Mouse (Mus musculus) kidney, postnatal 0 days (tissue): ENCODE data around the gene Cdh13. TPM values are rescaled to one million over a fixed set of nuclear protein-coding genes. Genes with fewer than 3 reads are reported as not detected.

Experiments used
- ATAC-seq: fragments of 200-750 bp; cut with Nextera tagmentation; replicated peaks from 2 replicates; pipeline ENCODE4 v1.8.0; 2017; ENCODE audit warnings: low read depth, moderate number of reproducible peaks, moderate TSS enrichment, moderate library complexity; ENCODE audit not compliant: low FRiP score
- DNase-seq: peaks from one replicate; pipeline ENCODE4 v3.0.0-alpha.2; 2016; ENCODE audit warnings: low spot score
- H3K27ac ChIP-seq: fragments of 300-500 bp; sonication (generic); 2 replicates; pipeline ENCODE4 v1.5.1; 2014; ENCODE audit warnings: mild to moderate bottlenecking
- H3K27me3 ChIP-seq: fragments of 300-500 bp; sonication (generic); 2 replicates; pipeline ENCODE4 v1.6.1; 2014; ENCODE audit warnings: low read length, mixed read lengths; ENCODE audit not compliant: insufficient read depth
- H3K36me3 ChIP-seq: fragments of 300-500 bp; sonication (generic); 2 replicates; pipeline ENCODE4 v1.6.1; 2014; ENCODE audit warnings: low read length, mixed read lengths; ENCODE audit not compliant: insufficient read depth
- H3K4me1 ChIP-seq: fragments of 300-500 bp; sonication (generic); replicated peaks from 2 replicates; pipeline ENCODE4 v1.6.1; 2014; ENCODE audit warnings: antibody characterized with exemption, low read length, mixed read lengths; ENCODE audit not compliant: insufficient read depth
- H3K4me2 ChIP-seq: fragments of 300-500 bp; sonication (generic); 2 replicates; pipeline ENCODE4 v1.6.1; 2014; ENCODE audit warnings: mild to moderate bottlenecking, low read length, moderate library complexity, mixed read lengths
- H3K4me3 ChIP-seq: fragments of 300-500 bp; sonication (generic); replicated peaks from 2 replicates; pipeline ENCODE4 v1.5.1; 2014; ENCODE audit warnings: low read depth, low read length
- H3K9ac ChIP-seq: fragments of 300-500 bp; sonication (generic); 2 replicates; pipeline ENCODE4 v1.6.1; 2014; ENCODE audit warnings: low read depth, low read length
- H3K9me3 ChIP-seq: fragments of 300-500 bp; sonication (generic); replicated peaks from 2 replicates; pipeline ENCODE4 v1.6.1; 2016; ENCODE audit warnings: low read length, inconsistent platforms, mixed read lengths
- CTCF ChIP-seq: IDR thresholded peaks from 2 replicates; pipeline ENCODE4 v1.5.1; 2016; ENCODE audit warnings: antibody characterized with exemption, low read depth, mild to moderate bottlenecking, moderate library complexity
- WGBS: fragments of 180-500 bp; shearing (Covaris S2); extraction: QIAGEN DNeasy Blood & Tissue Kit; methylation state at CpG from one replicate; pipeline ENCODE4 v1.1.7; 2014; 5-methylcytosine and 5-hydroxymethylcytosine counted together
- polyA plus RNA-seq: library from polyadenylated mRNA; unstranded; fragments of >200 nt; fragmentation: Nextera tagmentation; extraction: Ambion mirVana; gene quantifications from 2 replicates; pipeline ENCODE4 v1.2.1, GENCODE M21; 2015

Cdh13 gene
- polyA plus RNA-seq, 1 experiment from 2014 or later: 3.9 TPM

GRCm38 (mm10) chr8:118518030-118518741 lies 234.7 kb downstream of the Cdh13 start:
- Histone ChIP-seq H3K9ac (no peak overlapping the region), H3K36me3 (no peaks in the 10 kb centered on the region), H3K4me2 (no peak overlapping the region), H3K4me1 (no peaks in the 10 kb centered on the region), H3K27ac (no peak overlapping the region), H3K4me3 (no peak overlapping the region), H3K27me3 (no peaks in the 10 kb centered on the region), H3K9me3 (no peaks in the 10 kb centered on the region)
- no peak for ATAC-seq
- no peak for TF ChIP-seq CTCF
- 47% methylated on average over 13 of the region's 13 CpGs for WGBS
- DNase-seq: peak; percentile 30

- ATAC-seq (no peak), DNase-seq (no peak)
- H3K4me2 ChIP-seq: no peak overlapping the region
- TF ChIP-seq CTCF: no peak
- no peaks in the 10 kb centered on the region for H3K27me3 ChIP-seq
- WGBS: 42% methylated on average over 3 of the region's 3 CpGs
- H3K36me3 ChIP-seq: no peaks in the 10 kb centered on the region
- H3K4me3 ChIP-seq: no peak overlapping the region
- no peak overlapping the region for H3K27ac ChIP-seq
- no peaks in the 10 kb centered on the region for H3K4me1 ChIP-seq
- no peaks in the 10 kb centered on the region for H3K9me3 ChIP-seq
- no peak overlapping the region for H3K9ac ChIP-seq
These were observed 235.2 kb downstream of the Cdh13 start for GRCm38 (mm10) chr8:118518742-118519102.

GRCm38 (mm10) chr8:118523922-118524321 lies 240.4 kb downstream of the Cdh13 start:
- H3K27me3 ChIP-seq: no peaks in the 10 kb centered on the region
- H3K4me1 ChIP-seq: no peaks in the 10 kb centered on the region
- no peak overlapping the region for H3K9ac ChIP-seq
- H3K36me3 ChIP-seq: no peaks in the 10 kb centered on the region
- no peak overlapping the region for H3K4me3 ChIP-seq
- H3K9me3 ChIP-seq: no peaks in the 10 kb centered on the region
- no peak overlapping the region for H3K4me2 ChIP-seq
- TF ChIP-seq CTCF: no peak
- ATAC-seq: no peak
- H3K27ac ChIP-seq: no peak overlapping the region
- WGBS: 68% methylated on average over 1 of the region's 1 CpGs
- no peak for DNase-seq

- Histone ChIP-seq H3K4me2 (no peak overlapping the region), H3K36me3 (no peaks in the 10 kb centered on the region), H3K9me3 (no peaks in the 10 kb centered on the region), H3K4me3 (no peak overlapping the region), H3K4me1 (no peaks in the 10 kb centered on the region), H3K9ac (no peak overlapping the region), H3K27me3 (no peaks in the 10 kb centered on the region), H3K27ac (no peak overlapping the region)
- DNase-seq (no peak), ATAC-seq (no peak)
- WGBS: 74% methylated on average over 8 of the region's 8 CpGs
- no peak for TF ChIP-seq CTCF
These were observed 255.5 kb downstream of the Cdh13 start for GRCm38 (mm10) chr8:118538816-118539558.

GRCm38 (mm10) chr8:118539559-118539819 lies 256.0 kb downstream of the Cdh13 start:
- no peak for DNase-seq
- Histone ChIP-seq H3K4me2 (no peak overlapping the region), H3K36me3 (no peaks in the 10 kb centered on the region), H3K9me3 (no peaks in the 10 kb centered on the region), H3K4me3 (no peak overlapping the region), H3K27ac (no peak overlapping the region), H3K27me3 (no peaks in the 10 kb centered on the region), H3K4me1 (no peaks in the 10 kb centered on the region), H3K9ac (no peak overlapping the region)
- ATAC-seq: no peak
- no peak for TF ChIP-seq CTCF
- WGBS: 37% methylated on average over 5 of the region's 5 CpGs

- H3K36me3 ChIP-seq: no peaks in the 10 kb centered on the region
- no peak overlapping the region for H3K4me2 ChIP-seq
- H3K4me3 ChIP-seq: no peak overlapping the region
- TF ChIP-seq CTCF: no peak
- ATAC-seq (no peak), DNase-seq (no peak)
- no peak overlapping the region for H3K27ac ChIP-seq
- H3K27me3 ChIP-seq: no peaks in the 10 kb centered on the region
- no peaks in the 10 kb centered on the region for H3K9me3 ChIP-seq
- H3K4me1 ChIP-seq: no peaks in the 10 kb centered on the region
- 88% methylated on average over 4 of the region's 4 CpGs for WGBS
- no peak overlapping the region for H3K9ac ChIP-seq
These were observed 256.4 kb downstream of the Cdh13 start for GRCm38 (mm10) chr8:118539941-118540340.

- DNase-seq: no peak
- 89% methylated on average over 14 of the region's 14 CpGs for WGBS
- Histone ChIP-seq H3K27ac (no peak overlapping the region), H3K36me3 (no peaks in the 10 kb centered on the region), H3K9me3 (no peaks in the 10 kb centered on the region), H3K4me1 (no peaks in the 10 kb centered on the region), H3K9ac (no peak overlapping the region), H3K4me2 (no peak overlapping the region), H3K27me3 (no peaks in the 10 kb centered on the region), H3K4me3 (no peak overlapping the region)
- no peak for TF ChIP-seq CTCF
- ATAC-seq: no peak
These were observed 268.9 kb downstream of the Cdh13 start for GRCm38 (mm10) chr8:118552397-118552796.
